Mouse (Mus musculus) heart, postnatal 4 days (tissue): ENCODE results near the gene Gm49403. TPM values are rescaled to one million over a fixed set of nuclear protein-coding genes. Genes with fewer than 3 reads are reported as not detected.
"Not testable (repeated sequence)": the region's sequence is repeated elsewhere in the genome, so short reads cannot be mapped to it uniquely, and the experiment has no call there.

Source experiments
- DNase-seq: peaks from one replicate; pipeline ENCODE4 v3.0.0; 2021
- total RNA-seq, 2 experiments: library from RNA; stranded (reverse); gene quantifications; 2 replicates each; pipeline ENCODE4 v1.2.3; 2021

Gene Gm49403
- total RNA-seq, 2 experiments from 2014 or later: not detected

DNA sequence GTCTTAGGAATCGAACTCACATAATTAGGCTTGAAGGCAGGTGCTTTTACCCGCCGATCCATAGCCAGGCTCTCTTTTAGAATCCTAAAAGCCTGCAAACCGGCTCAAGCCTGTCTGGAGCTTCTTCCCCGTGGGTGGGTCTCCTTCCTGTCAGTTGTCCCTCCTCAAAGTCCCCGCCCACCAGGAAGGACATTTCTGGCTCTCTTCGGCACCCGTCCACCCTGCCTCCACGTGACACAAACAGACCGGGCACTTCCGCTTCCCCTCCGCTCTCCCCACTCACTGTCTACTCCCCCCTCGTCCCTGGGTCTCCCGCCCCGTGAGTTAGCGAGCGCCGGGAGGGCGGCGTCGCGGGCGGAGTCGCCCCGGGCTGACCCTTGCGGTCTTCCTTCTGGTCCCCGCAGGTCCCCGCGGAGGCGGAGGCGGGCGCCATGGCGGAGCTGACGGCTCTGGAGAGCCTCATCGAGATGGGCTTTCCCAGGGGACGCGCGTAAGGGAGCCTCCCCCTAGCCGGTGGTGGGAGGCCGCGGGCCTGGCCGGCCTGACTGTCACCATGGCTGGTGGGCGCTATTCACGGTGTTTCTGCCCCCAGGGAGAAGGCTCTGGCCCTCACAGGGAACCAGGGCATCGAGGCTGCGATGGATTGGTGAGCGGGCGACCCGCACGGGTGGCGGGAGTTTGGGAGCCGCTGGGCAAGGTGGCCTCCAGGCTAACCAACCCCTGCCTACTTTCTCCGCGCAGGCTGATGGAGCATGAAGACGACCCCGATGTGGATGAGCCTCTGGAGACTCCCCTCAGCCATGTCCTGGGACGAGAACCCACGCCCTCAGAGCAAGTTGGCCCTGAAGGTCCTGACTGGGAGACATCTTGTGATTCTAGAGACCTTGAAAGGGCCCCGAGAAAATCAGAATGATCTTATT is 12.2 kb upstream of the Gm49403 start, which contains the start of gene Ubxn1:
Gene Ubxn1, plus strand, starts transcription at position 230 of the 920 bp plus-strand sequence.
- DNase-seq: peak; percentile 97

DNA sequence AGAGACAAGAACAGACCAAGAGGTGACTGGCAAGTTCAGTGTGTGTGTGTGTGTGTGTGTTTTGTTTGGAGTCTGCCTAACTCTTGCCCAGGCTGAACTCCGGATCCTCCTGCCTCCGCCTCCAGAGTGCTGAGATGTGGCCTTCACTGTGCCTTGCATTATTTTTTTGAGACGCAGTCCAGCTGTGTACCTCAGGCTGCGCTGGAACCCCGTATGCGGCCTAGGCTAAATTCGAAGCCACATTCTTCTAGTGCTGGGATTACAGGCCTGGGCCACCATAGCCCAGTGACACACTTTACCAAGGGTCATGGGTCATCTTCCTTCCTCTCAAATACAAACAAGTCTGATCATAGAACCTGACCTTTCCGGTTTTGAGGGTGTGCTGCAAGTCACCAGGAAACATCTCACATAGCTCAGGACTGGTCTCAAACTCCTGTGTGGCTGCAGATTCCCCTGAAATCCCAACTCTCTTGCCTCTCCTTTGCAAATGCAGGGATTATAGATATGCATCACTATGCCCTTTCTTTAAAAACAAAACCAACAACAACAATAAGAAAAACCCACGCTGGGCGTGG is 11.4 kb upstream of the Gm49403 start:
- no peak for DNase-seq

DNA sequence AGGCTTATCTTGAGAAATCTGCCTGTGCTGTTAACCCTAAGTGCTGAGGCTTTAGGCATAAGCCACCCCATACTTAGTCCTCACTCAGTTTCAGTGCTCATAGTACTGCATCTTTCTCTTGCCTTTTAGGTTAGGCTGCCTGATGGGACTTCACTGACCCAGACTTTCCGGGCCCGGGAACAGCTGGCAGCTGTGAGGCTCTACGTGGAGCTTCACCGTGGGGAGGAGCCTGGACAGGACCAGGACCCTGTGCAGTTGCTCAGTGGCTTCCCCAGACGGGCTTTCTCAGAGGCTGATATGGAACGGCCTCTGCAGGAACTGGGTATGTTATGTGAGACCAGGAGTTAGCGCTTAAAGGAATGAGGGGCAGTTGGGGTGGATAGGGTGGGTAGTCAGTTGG is 8.7 kb upstream of the Gm49403 start:
- no peak for DNase-seq

DNA sequence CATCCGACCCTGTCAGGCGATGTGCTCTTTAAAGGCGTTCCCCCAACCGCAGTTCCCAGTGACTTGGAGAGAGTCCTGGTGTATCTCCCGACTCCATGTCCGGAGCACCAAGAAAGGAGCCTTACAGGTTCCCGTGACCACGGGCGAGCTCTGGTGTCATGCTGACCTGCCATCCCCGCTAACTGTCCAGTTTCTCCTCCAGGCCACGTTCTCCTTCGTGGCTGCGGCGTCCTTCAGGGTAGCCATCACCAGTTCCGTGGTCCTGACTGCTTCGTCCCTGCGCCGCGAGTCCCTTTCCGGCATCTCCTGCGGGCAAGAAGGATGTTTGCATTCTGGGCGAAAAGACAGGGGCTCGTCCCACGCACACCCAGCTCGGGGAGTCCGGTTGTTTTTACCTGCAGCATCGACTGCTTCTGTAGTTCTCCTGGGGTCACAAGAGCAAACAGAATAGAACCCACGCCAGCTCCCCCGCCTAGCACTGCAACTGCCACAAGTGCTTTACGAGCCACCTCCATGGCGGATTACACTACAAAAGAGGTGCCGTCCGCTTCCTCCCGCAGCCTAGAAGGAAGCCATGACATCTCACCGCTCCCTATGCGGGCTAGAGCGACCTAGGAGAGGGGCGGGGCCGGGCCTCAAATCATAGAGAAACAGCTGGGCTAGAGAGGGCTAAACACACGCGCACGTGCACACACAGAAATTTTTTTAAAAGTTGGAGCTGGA is 3.3 kb upstream of the Gm49403 start, which contains the start of gene Uqcc3:
Gene Uqcc3, minus strand, starts transcription at position 613 of the 723 bp plus-strand sequence.
- peak; percentile 90 for DNase-seq

DNA sequence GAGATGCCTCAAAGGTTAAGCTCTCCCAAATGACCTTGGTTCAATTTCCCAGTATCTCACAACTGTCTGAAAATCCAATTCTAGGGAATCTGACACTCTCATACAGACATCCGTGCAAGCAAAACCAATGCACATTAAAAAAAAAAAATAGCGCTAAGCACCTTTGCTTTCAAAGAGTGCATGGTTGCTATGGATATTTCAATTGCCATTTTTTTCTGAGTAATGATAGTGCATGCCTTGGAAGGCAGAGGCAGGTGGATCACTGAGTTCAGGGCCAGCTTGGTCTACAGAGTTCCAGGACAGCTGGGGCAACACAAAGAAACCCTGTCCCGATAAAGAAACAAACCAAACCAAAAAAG is 2.7 kb upstream of the Gm49403 start:
- no peak for DNase-seq

DNA sequence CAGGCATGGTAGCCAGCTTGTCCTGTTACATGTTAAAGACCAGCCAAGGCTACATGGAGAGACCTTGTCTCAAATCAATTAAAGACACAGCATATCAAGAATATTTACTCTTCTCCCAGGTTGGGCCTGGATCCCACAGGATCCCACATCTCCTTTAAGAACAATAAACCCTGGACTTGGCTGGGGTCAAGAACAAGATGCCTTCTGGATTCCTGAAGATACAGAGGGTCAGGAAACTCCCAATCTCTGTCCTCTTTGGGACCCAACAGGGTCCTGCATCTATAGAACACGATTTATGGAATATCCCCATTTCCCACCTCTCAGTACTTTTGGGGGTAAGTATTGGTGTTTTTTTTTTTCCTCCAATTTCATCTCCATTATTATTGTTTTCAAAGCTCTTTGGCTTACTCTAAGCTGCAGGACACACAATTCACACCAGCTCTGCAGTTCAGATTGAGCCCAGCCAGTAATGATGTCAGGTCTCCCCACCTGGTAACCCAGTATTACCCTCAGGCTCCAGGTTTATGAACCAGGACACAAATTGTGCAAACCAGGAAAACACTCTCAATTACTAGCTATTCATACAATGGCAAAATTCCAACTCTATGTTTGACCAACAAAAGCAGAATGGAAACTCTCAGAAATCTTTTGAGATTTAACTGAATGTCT is 3.3 kb downstream of the Gm49403 start:
- DNase-seq: no peak

DNA sequence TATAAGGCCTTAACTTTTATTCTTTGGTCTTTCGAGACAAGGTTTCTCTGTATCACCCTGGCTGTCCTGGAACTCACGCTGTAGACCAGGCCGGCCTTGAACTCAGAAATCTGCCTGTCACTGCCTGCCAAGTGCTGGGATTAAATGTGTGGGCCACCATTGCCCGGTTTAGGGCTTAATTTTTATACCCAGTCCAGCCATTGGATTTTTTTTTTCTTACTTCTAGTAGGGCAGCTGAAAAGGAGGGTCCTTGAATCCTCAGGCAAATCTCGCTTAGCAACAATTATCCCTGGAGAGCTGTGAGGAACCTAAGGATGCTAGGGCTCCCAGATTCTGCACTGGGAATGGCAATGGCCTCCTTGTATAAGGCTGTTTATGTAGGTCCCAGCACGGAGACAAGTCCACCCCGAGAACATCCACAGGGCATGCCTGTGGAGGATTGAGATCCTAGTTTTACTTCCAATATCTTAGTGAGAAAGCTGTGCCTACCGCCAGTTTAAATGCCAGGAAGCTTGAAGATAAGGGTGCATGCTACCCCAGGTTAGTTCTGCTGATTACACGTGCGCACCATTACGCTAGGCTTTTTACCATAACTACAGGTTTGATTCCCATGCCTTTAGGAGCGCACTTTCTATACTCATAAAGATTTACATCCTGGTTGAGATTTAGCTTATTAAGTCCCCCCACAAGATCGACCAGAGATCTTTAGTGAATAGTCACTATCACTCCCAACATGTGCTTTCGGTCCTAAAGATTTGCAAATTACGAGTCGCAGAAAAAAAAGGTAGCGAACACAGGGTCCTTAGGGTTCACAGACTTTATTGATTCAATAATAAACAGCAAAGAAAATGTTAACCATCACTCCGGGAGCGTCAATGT is 4.1 kb downstream of the Gm49403 start:
- DNase-seq: no peak

DNA sequence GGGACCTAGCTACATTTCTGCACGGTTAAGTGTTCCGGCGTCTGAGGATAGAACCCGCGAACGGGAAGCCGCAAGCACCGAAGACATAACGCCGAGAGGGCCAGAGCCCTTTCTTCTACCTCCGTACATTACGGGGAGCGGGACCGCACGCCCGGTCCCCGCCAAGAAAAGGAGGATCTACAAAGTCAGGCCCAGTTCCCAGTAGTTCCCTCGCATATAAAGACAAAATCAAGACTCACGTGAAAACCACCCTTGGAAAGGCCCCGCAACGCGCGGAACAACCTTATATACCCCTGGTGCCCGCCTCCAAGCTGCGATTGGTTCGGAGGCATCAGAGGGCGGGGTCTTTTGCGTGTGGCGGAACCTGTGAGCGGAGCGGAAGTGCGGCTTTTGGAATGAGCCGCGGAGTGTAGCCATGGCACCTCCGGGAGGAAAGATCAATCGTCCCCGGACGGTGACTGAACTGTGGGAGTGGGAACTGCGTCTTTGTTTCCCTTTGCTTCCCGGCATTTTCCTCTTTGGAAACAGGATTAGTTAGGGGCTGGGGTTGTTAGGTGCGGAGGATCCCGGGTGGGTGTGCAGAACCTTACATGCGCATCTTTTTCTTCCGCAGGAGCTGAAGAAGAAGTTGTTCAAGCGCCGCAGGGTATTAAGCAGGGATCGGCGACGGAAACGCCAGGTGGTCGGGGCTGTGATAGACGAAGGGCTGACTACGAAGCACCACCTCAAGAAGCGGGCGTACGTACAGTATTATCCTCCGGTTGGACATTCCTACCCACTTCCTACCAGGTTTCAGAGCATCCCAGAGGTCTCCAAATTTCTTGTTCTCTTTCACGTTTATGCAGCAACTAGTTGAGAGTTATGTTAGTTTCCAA is 5.0 kb downstream of the Gm49403 start, which contains the start of the genes 1810009A15Rik and Gm49416:
Gene 1810009A15Rik, plus strand, starts transcription at position 343 of the 875 bp plus-strand sequence.
Gene Gm49416, plus strand, starts transcription at position 416 of the 875 bp plus-strand sequence.
- peak; percentile 96 for DNase-seq

DNA sequence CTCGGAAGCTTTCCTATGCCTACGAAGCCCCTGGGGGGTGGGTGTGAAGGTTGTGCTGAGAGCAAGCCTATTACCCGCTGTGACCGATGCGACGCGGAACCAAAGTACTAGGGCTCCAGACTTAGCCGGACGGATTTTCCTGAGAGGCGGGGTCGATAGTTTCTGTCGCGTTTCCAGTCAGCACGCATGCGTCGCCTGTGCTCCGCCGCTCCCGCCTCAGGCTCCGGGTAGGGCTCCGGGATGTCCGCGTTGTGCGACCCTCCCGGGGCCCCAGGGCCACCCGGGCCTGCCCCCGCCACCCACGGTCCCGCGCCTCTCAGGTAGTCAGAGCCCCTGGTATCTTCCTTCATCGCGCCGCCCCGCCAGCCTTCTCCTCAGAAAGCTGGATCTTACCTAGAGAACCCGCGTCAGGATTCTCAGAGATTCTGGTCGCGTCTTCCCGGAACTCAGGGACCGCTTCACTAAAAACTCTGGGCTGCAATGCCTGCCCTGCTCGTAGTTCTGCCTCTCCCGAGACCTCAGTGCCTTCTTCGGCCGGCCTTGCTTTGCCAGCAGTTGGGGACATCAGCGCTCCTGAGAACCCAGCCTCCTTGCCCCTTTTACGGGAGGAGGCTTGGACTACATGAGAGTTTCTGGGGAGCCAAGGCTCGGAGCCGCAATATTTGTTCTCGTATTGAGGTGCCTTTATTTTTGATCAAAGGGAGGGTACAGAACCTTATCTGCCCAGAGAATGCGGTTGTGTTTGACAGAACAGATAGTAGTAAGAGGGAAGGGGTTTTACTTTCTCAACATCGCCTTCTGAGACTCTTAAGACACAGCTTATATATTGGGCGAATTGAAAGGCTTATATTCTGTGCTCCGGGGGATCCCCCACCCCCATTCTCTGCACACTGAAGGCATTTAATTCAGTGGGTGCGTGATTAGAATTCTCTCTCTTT is 9.4 kb downstream of the Gm49403 start, which contains the start of gene Ints5:
Gene Ints5, plus strand, starts transcription at position 177 of the 938 bp plus-strand sequence.
- peak; percentile 90 for DNase-seq

DNA sequence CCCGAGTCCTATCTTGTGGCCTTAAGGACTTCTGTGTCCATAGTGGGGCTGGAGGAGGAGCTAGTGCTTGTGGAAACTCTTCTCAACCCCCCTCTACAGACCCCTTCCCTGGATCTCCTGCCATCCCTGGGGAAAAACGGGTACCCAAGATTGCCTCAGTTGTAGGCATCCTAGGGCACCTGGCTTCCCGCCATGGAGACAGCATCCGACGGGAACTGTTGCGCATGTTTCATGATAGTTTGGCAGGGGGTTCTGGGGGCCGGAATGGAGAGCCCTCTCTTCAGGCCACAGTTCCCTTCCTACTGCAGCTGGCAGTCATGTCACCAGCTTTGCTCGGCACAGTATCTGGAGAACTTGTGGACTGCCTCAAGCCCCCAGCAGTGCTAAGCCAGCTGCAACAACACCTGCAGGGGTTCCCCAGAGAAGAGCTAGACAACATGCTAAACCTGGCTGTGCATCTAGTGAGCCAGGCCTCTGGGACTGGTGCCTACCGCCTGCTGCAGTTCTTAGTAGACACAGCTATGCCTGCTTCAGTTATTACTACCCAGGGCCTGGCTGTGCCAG is 11.7 kb downstream of the Gm49403 start:
- DNase-seq: no peak

DNA sequence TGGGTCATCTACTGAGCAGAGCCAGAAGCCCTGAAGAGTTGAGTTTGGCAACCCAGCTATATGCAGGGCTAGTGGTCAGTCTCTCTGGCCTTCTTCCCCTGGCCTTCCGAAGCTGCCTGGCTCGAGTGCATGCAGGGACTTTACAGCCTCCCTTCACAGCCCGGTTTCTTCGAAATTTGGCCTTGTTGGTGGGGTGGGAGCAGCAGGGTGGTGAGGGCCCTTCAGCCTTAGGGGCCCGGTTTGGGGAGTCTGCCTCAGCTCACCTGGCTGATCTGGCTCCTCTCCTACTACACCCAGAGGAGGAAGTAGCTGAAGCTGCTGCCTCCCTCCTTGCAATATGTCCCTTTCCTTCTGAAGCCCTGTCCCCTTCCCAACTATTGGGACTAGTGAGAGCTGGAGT is 12.5 kb downstream of the Gm49403 start:
- not testable (repeated sequence) for DNase-seq

DNA sequence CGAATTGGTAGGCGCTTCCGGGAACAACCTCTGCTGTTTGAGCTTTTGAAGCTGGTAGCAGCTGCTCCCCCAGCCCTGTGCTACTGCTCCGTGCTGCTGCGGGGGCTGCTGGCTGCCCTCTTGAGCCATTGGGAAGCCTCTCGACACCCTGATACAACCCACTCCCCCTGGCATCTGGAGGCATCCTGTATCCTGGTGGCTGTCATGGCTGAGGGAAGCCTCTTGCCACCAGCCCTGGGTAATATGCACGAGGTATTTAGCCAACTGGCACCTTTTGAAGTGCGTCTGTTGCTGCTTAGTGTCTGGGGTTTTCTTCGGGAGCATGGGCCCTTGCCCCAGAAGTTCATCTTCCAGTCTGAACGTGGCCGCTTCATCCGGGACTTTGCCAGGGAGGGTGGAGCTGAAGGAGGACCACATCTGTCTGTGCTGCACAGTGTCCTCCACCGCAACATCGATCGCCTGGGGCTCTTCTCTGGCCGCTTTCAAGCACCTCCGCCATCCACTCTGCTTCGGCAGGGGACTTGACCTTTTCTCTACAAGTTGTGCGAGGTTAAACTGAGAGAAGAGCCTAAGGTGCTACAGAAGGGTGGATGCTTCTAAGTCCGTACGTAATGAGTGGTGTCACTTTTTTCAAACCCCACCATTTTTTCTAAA is 13.6 kb downstream of the Gm49403 start:
- DNase-seq: peak; percentile 59

DNA sequence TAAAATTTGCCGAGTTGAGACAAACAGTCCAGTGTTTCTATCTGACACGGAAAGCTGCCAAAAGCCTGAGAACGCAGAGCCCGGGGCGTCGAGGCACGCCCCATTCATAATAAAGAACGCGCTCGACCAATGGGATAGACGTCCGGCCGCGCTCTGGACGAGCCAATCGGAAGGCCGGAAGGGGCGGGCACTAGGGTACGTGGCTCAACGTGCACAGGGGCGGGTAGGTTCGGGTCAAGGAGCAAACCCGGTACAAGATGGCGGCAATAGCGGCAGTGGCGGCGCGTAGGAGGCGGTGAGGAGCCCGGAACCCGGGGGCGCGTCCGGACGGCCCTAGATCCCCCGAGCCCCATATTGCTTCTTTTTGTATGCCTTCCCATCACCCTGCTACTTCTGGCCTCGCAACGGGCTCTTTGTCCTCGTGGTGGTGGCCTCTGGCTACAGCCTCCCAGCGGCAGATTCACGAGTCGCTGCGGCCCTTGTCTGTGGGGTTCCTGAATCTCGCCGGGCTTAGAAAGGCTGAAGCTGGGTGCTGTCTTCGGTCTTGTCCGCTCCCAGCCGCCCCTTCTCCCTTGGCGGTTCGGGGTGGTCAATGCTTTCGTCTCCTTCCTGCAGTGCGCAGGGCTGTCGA is 14.2 kb downstream of the Gm49403 start, which contains the start of gene Ganab:
Gene Ganab, plus strand, starts transcription at position 207 of the 631 bp plus-strand sequence.
- peak; percentile 96 for DNase-seq

DNA sequence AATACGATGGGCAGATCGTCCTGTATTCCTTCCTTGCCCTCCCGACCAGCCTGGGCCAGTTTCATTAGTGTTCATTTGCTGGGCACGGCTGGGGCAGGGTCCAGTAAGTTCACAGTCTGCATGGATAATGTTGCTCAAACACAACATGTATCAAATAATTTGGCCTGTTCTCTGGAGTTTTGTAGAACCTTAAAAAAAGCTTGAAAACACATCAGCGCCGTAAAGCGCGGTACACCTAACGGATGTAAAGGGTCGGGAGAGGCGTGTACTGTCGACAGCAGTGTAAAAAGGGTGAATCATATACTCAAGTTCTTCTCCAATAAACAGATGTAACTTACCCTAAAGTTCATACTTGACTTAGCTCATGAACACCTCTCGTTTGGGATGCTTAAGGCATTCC is 14.8 kb downstream of the Gm49403 start:
- no peak for DNase-seq

DNA sequence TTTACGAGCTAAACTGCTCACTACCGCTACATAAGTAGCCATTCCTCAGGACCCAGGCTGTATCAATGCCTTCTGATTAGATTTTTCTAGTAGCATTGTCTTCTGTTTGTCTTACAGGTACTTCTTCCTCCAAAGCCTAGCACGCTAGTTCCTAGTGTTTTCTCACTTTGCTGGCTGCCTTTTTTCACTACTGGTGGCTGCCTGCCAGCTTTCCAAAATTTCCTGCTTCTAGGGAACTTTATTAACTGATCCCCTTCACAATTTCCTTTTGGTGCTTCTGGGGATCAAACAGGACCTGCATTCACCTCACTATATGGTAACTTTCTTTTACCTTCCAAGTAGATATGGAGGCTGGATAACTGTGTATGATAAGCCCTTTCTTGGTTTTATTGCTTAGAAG is 15.3 kb downstream of the Gm49403 start:
- peak; percentile 31 for DNase-seq

DNA sequence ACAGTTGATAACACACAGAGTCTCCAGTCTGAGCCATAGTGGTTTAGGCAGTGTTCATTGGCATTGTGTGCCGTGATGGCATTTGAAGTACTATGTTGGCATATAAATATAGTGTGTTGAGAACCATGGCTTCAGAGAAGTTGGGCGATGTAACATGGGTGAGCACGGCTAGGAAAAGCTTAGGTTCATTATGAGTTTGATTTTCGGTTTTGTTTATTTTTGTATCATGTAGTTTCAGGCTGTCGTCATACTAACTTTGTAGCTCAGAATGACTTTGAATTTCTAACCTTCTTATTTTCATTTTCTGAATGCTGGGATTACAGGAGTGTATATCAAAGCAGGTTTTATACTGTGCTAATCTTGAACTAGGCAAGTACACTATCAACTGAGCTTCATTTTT is 19.7 kb downstream of the Gm49403 start:
- DNase-seq: no peak

DNA sequence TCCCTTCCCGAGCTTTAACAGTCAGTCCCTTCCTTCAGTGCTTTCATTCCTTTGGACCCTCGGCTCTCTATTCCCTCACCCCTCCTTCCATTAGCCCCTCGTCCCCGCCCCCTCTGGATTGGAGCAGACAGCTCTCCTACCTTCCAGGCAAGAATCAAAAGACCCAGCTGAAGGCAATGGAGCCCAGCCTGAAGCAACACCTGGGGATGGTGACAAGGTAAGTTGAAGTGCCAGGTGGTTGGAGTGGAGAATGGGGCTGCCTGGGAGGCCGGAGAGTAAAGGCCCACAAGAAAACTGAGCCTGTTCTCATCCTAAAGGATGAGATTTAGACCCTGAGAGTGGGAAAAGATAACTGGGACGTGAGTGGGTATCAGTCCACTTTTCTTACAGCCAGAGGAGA is 24.8 kb downstream of the Gm49403 start:
- DNase-seq: no peak
